Mouse (Mus musculus): Measurements from ENCODE around the gene Gtf2h1. TPM values are rescaled to one million over a fixed set of nuclear protein-coding genes. Genes with fewer than 3 reads are reported as not detected.
A peak's percentile ranks its signal among the peaks of the same experiment; 100 is the strongest.

The Gtf2h1 gene
- polyA plus RNA-seq, 1 experiment = 81.9 TPM

GRCm38 (mm10) chr7:46838891-46839302 is 43.0 kb downstream of the Gtf2h1 start:
- no peaks in the 10 kb centered on the region for H3K27me3 ChIP-seq (ENCODE audit: control insufficient read depth, insufficient read depth, low read length, poor library complexity, severe bottlenecking)
- peak overlapping the region; percentile 90 for H3K27ac ChIP-seq (ENCODE audit: insufficient read depth, low read length)
- peaks cover 16% of the 10 kb centered on the region for H3K4me1 ChIP-seq (ENCODE audit: control insufficient read depth, insufficient read depth, low read length)
- no peak overlapping the region for H3K4me3 ChIP-seq (ENCODE audit: low read depth, low read length)
- H3K9me3 ChIP-seq (replicated peaks; ENCODE audit: control insufficient read depth, insufficient read depth, low read length, poor library complexity, severe bottlenecking) = no peaks in the 10 kb centered on the region
- H3K36me3 ChIP-seq (ENCODE audit: control insufficient read depth, insufficient read depth, low read length, poor library complexity, severe bottlenecking) = no peaks in the 10 kb centered on the region
- H3K9ac ChIP-seq (ENCODE audit: low read depth, poor library complexity, severe bottlenecking) = no peak overlapping the region
- TF ChIP-seq EP300 (IDR thresholded peaks at IDR 0.05; ENCODE audit: insufficient read depth, low read depth, low read length) (peak; percentile 24; the same call in 1 of the 2 replicates), POLR2A (IDR thresholded peaks at IDR 0.05; ENCODE audit: insufficient read depth, low read length) (no peak), CTCF (IDR thresholded peaks at IDR 0.05; ENCODE audit: low read depth, low read length) (no peak)

- Histone ChIP-seq H3K36me3 (ENCODE audit: control insufficient read depth, insufficient read depth, low read length, poor library complexity, severe bottlenecking) (no peaks in the 10 kb centered on the region), H3K27me3 (ENCODE audit: control insufficient read depth, insufficient read depth, low read length, poor library complexity, severe bottlenecking) (no peaks in the 10 kb centered on the region), H3K27ac (ENCODE audit: insufficient read depth, low read length) (peak overlapping the region; percentile 90), H3K9ac (ENCODE audit: low read depth, poor library complexity, severe bottlenecking) (no peak overlapping the region), H3K9me3 (replicated peaks; ENCODE audit: control insufficient read depth, insufficient read depth, low read length, poor library complexity, severe bottlenecking) (no peaks in the 10 kb centered on the region), H3K4me1 (ENCODE audit: control insufficient read depth, insufficient read depth, low read length) (peaks cover 16% of the 10 kb centered on the region), H3K4me3 (ENCODE audit: low read depth, low read length) (no peak overlapping the region)
- TF ChIP-seq CTCF (IDR thresholded peaks at IDR 0.05; ENCODE audit: low read depth, low read length) (no peak), EP300 (IDR thresholded peaks at IDR 0.05; ENCODE audit: insufficient read depth, low read depth, low read length) (0 out of 2 replicates have a peak, but pooled peaks have one; percentile 30), POLR2A (IDR thresholded peaks at IDR 0.05; ENCODE audit: insufficient read depth, low read length) (no peak)
Observed at GRCm38 (mm10) chr7:46839446-46839845, 43.5 kb downstream of the Gtf2h1 start.

- no peak overlapping the region for H3K9ac ChIP-seq (ENCODE audit: low read depth, poor library complexity, severe bottlenecking)
- peaks cover 16% of the 10 kb centered on the region for H3K4me1 ChIP-seq (ENCODE audit: control insufficient read depth, insufficient read depth, low read length)
- H3K27me3 ChIP-seq (ENCODE audit: control insufficient read depth, insufficient read depth, low read length, poor library complexity, severe bottlenecking) = no peaks in the 10 kb centered on the region
- H3K9me3 ChIP-seq (replicated peaks; ENCODE audit: control insufficient read depth, insufficient read depth, low read length, poor library complexity, severe bottlenecking) = no peaks in the 10 kb centered on the region
- H3K27ac ChIP-seq (ENCODE audit: insufficient read depth, low read length) = peak overlapping the region; percentile 90
- no peak overlapping the region for H3K4me3 ChIP-seq (ENCODE audit: low read depth, low read length)
- H3K36me3 ChIP-seq (ENCODE audit: control insufficient read depth, insufficient read depth, low read length, poor library complexity, severe bottlenecking) = no peaks in the 10 kb centered on the region
- TF ChIP-seq EP300 (IDR thresholded peaks at IDR 0.05; ENCODE audit: insufficient read depth, low read depth, low read length) (no peak), POLR2A (IDR thresholded peaks at IDR 0.05; ENCODE audit: insufficient read depth, low read length) (no peak), CTCF (IDR thresholded peaks at IDR 0.05; ENCODE audit: low read depth, low read length) (no peak)
Observed at GRCm38 (mm10) chr7:46839861-46840260, 44.0 kb downstream of the Gtf2h1 start.

GRCm38 (mm10) chr7:46840326-46840725 is 44.4 kb downstream of the Gtf2h1 start:
- TF ChIP-seq EP300 (IDR thresholded peaks at IDR 0.05; ENCODE audit: insufficient read depth, low read depth, low read length) = no peak
- TF ChIP-seq POLR2A (IDR thresholded peaks at IDR 0.05; ENCODE audit: insufficient read depth, low read length) = no peak
- no peak for TF ChIP-seq CTCF (IDR thresholded peaks at IDR 0.05; ENCODE audit: low read depth, low read length)
- no peaks in the 10 kb centered on the region for H3K36me3 ChIP-seq (ENCODE audit: control insufficient read depth, insufficient read depth, low read length, poor library complexity, severe bottlenecking)
- no peak overlapping the region for H3K27ac ChIP-seq (ENCODE audit: insufficient read depth, low read length)
- H3K27me3 ChIP-seq (ENCODE audit: control insufficient read depth, insufficient read depth, low read length, poor library complexity, severe bottlenecking) = no peaks in the 10 kb centered on the region
- no peak overlapping the region for H3K4me3 ChIP-seq (ENCODE audit: low read depth, low read length)
- H3K4me1 ChIP-seq (ENCODE audit: control insufficient read depth, insufficient read depth, low read length) = peaks cover 16% of the 10 kb centered on the region
- no peaks in the 10 kb centered on the region for H3K9me3 ChIP-seq (replicated peaks; ENCODE audit: control insufficient read depth, insufficient read depth, low read length, poor library complexity, severe bottlenecking)
- no peak overlapping the region for H3K9ac ChIP-seq (ENCODE audit: low read depth, poor library complexity, severe bottlenecking)

GRCm38 (mm10) chr7:46840787-46841525 is 45.1 kb downstream of the Gtf2h1 start, which contains the start of gene Ldha:
Gene Ldha, plus strand, starts transcription at chr7:46841475.
- Histone ChIP-seq H3K4me1 (ENCODE audit: control insufficient read depth, insufficient read depth, low read length) (peaks cover 16% of the 10 kb centered on the region), H3K27me3 (ENCODE audit: control insufficient read depth, insufficient read depth, low read length, poor library complexity, severe bottlenecking) (no peaks in the 10 kb centered on the region), H3K9me3 (replicated peaks; ENCODE audit: control insufficient read depth, insufficient read depth, low read length, poor library complexity, severe bottlenecking) (no peaks in the 10 kb centered on the region), H3K4me3 (ENCODE audit: low read depth, low read length) (no peak within 1 kb of the TSS), H3K36me3 (ENCODE audit: control insufficient read depth, insufficient read depth, low read length, poor library complexity, severe bottlenecking) (no peaks in the 10 kb centered on the region), H3K27ac (ENCODE audit: insufficient read depth, low read length) (no peak within 1 kb of the TSS), H3K9ac (ENCODE audit: low read depth, poor library complexity, severe bottlenecking) (no peak within 1 kb of the TSS)
- TF ChIP-seq EP300 (IDR thresholded peaks at IDR 0.05; ENCODE audit: insufficient read depth, low read depth, low read length) (no peak), CTCF (IDR thresholded peaks at IDR 0.05; ENCODE audit: low read depth, low read length) (no peak), POLR2A (IDR thresholded peaks at IDR 0.05; ENCODE audit: insufficient read depth, low read length) (no peak)

- H3K9me3 ChIP-seq (replicated peaks; ENCODE audit: control insufficient read depth, insufficient read depth, low read length, poor library complexity, severe bottlenecking) = no peaks in the 10 kb centered on the region
- H3K36me3 ChIP-seq (ENCODE audit: control insufficient read depth, insufficient read depth, low read length, poor library complexity, severe bottlenecking) = no peaks in the 10 kb centered on the region
- no peak overlapping the region for H3K9ac ChIP-seq (ENCODE audit: low read depth, poor library complexity, severe bottlenecking)
- no peak overlapping the region for H3K4me3 ChIP-seq (ENCODE audit: low read depth, low read length)
- no peaks in the 10 kb centered on the region for H3K27me3 ChIP-seq (ENCODE audit: control insufficient read depth, insufficient read depth, low read length, poor library complexity, severe bottlenecking)
- no peak overlapping the region for H3K27ac ChIP-seq (ENCODE audit: insufficient read depth, low read length)
- TF ChIP-seq POLR2A (IDR thresholded peaks at IDR 0.05; ENCODE audit: insufficient read depth, low read length) = no peak
- TF ChIP-seq CTCF (IDR thresholded peaks at IDR 0.05; ENCODE audit: low read depth, low read length) = no peak
- no peak for TF ChIP-seq EP300 (IDR thresholded peaks at IDR 0.05; ENCODE audit: insufficient read depth, low read depth, low read length)
- H3K4me1 ChIP-seq (ENCODE audit: control insufficient read depth, insufficient read depth, low read length) = peaks cover 16% of the 10 kb centered on the region
Observed at GRCm38 (mm10) chr7:46842278-46842677, 46.4 kb downstream of the Gtf2h1 start.

Measured in ES-Bruce4 (cell line).